Mouse (Mus musculus) MEL (cell line): ENCODE measurements at regions not wholly inside any gene's neighbourhood (a gene's known extent, or its start where the extent isn't known, plus 50 kb on each side); places are given as distances from the start of the nearest gene placed in this dataset.

Experiments
- DNase-seq: peaks from one replicate; pipeline ENCODE4 v3.0.0; 2011; ENCODE audit warnings: low read depth, low spot score
- H3K27ac ChIP-seq: 2 replicates; pipeline ENCODE4 v1.5.1; 2012; ENCODE audit warnings: low read depth, mild to moderate bottlenecking, control low read depth, low read length, moderate library complexity; ENCODE audit not compliant: control insufficient read depth
- H3K27me3 ChIP-seq, 2 experiments: fragments of 150-350 bp in 1 of 2; sonication (generic) in 1 of 2; 2 replicates each; pipeline ENCODE4 v1.6.1; 2012; ENCODE audit warnings: low read length in 2 of 2, mild to moderate bottlenecking in 2 of 2, improper control_type of control experiment in 1 of 2, moderate library complexity in 1 of 2; ENCODE audit not compliant: insufficient read depth in 2 of 2, control insufficient read depth in 1 of 2
- H3K36me3 ChIP-seq, 2 experiments: 2 replicates each; pipeline ENCODE4 v1.6.1; 2012 to 2014; ENCODE audit warnings: low read length in 2 of 2, improper control_type of control experiment in 1 of 2, inconsistent platforms in 1 of 2, mild to moderate bottlenecking in 1 of 2; ENCODE audit not compliant: insufficient read depth in 2 of 2, control insufficient read depth in 1 of 2
- H3K4me1 ChIP-seq, 2 experiments: fragments of 150-350 bp in 1 of 2; sonication (generic) in 1 of 2; 2 replicates each; pipeline ENCODE4 v1.6.1; 2012; ENCODE audit warnings: low read length in 2 of 2, improper control_type of control experiment in 1 of 2, mild to moderate bottlenecking in 1 of 2; ENCODE audit not compliant: insufficient read depth in 2 of 2, control insufficient read depth in 1 of 2
- H3K4me3 ChIP-seq, 2 experiments: fragments of 150-350 bp in 1 of 2; sonication (generic) in 1 of 2; 2 replicates each; pipeline ENCODE4 v1.5.1; 2012; ENCODE audit warnings: low read depth in 2 of 2, low read length in 2 of 2, mild to moderate bottlenecking in 2 of 2, moderate library complexity in 2 of 2, control low read depth in 1 of 2, improper control_type of control experiment in 1 of 2; ENCODE audit not compliant: control insufficient read depth in 1 of 2, insufficient read depth in 1 of 2
- H3K79me2 ChIP-seq: 2 replicates; pipeline ENCODE4 v1.6.1; 2012; ENCODE audit warnings: mild to moderate bottlenecking, low read length, moderate library complexity; ENCODE audit not compliant: control insufficient read depth, poor library complexity, insufficient read depth
- H3K9ac ChIP-seq: 2 replicates; pipeline ENCODE4 v1.6.1; 2012; ENCODE audit warnings: low read depth, mild to moderate bottlenecking, control low read depth, low read length, moderate library complexity; ENCODE audit not compliant: control insufficient read depth, poor library complexity, severe bottlenecking
- H3K9me3 ChIP-seq: fragments of 150-350 bp; sonication (generic); replicated peaks from 2 replicates; pipeline ENCODE4 v1.6.1; 2012; ENCODE audit warnings: mild to moderate bottlenecking, low read length, improper control_type of control experiment, moderate library complexity; ENCODE audit not compliant: insufficient read depth
- CHD2 ChIP-seq: IDR thresholded peaks from 2 replicates; pipeline ENCODE4 v1.6.1; 2011; ENCODE audit warnings: low read length, improper control_type of control experiment
- CTCF ChIP-seq, 3 experiments: IDR thresholded peaks in 2 of 3; conservative IDR thresholded peaks in 1 of 3; 2 replicates each; pipeline ENCODE4 v1.5.1; 2011 to 2012; ENCODE audit warnings: low read length in 3 of 3, low read depth in 2 of 3, mild to moderate bottlenecking in 2 of 3, improper control_type of control experiment in 1 of 3, inconsistent platforms in 1 of 3, mixed read lengths in 1 of 3, moderate library complexity in 1 of 3; ENCODE audit not compliant: control insufficient read depth in 1 of 3, insufficient read depth in 1 of 3, poor library complexity in 1 of 3, severe bottlenecking in 1 of 3
- E2F4 ChIP-seq: IDR thresholded peaks from 2 replicates; pipeline ENCODE4 v1.6.1; 2011; ENCODE audit warnings: low read depth, low read length, improper control_type of control experiment, borderline replicate concordance
- ELF1 ChIP-seq: IDR thresholded peaks from 2 replicates; pipeline ENCODE4 v1.6.1; 2014; ENCODE audit warnings: low read depth, mild to moderate bottlenecking, inconsistent platforms, low read length, improper control_type of control experiment, moderate library complexity
- ETS1 ChIP-seq: IDR thresholded peaks from 2 replicates; pipeline ENCODE4 v1.6.1; 2012; ENCODE audit warnings: low read depth, mild to moderate bottlenecking, inconsistent platforms, low read length, improper control_type of control experiment, moderate library complexity
- GATA1 ChIP-seq: IDR thresholded peaks from 2 replicates; pipeline ENCODE4 v1.6.1; 2011; ENCODE audit warnings: low read depth, low read length, improper control_type of control experiment
- HCFC1 ChIP-seq: IDR thresholded peaks from 2 replicates; pipeline ENCODE4 v1.6.1; 2012; ENCODE audit warnings: low read depth, mild to moderate bottlenecking, inconsistent platforms, low read length, improper control_type of control experiment, moderate library complexity
- JUND ChIP-seq: IDR thresholded peaks from 2 replicates; pipeline ENCODE4 v1.6.1; 2011; ENCODE audit warnings: low read depth, mild to moderate bottlenecking, improper control_type of control experiment, low read length
- MAFK ChIP-seq: IDR thresholded peaks from 2 replicates; pipeline ENCODE4 v1.6.1; 2011; ENCODE audit warnings: low read depth, mild to moderate bottlenecking, low read length, improper control_type of control experiment, borderline replicate concordance
- MAX ChIP-seq: IDR thresholded peaks from 2 replicates; pipeline ENCODE4 v1.6.1; 2011; ENCODE audit warnings: low read length, improper control_type of control experiment
- MAZ ChIP-seq: IDR thresholded peaks from 2 replicates; pipeline ENCODE4 v1.6.1; 2012; ENCODE audit warnings: low read depth, mild to moderate bottlenecking, inconsistent platforms, low read length, improper control_type of control experiment
- MYB ChIP-seq: IDR thresholded peaks from 2 replicates; pipeline ENCODE4 v1.6.1; 2011; ENCODE audit warnings: mild to moderate bottlenecking, low read depth, low read length, improper control_type of control experiment
- MYC ChIP-seq: IDR thresholded peaks from 2 replicates; pipeline ENCODE4 v1.6.1; 2011; ENCODE audit warnings: low read depth, mild to moderate bottlenecking, low read length, improper control_type of control experiment, moderate library complexity
- POLR2AphosphoS2 ChIP-seq: IDR thresholded peaks from 2 replicates; pipeline ENCODE4 v1.6.1; 2011; ENCODE audit warnings: low read length, improper control_type of control experiment
- RCOR1 ChIP-seq: IDR thresholded peaks from 2 replicates; pipeline ENCODE4 v1.6.1; 2012; ENCODE audit warnings: low read depth, mild to moderate bottlenecking, inconsistent platforms, low read length, improper control_type of control experiment
- SIN3A ChIP-seq: IDR thresholded peaks from 2 replicates; pipeline ENCODE4 v1.6.1; 2012; ENCODE audit warnings: low read length, improper control_type of control experiment, inconsistent platforms
- SMC3 ChIP-seq: IDR thresholded peaks from 2 replicates; pipeline ENCODE4 v1.6.1; 2011; ENCODE audit warnings: low read depth, low read length, improper control_type of control experiment
- TAL1 ChIP-seq: IDR thresholded peaks from 2 replicates; pipeline ENCODE4 v1.6.1; 2012; ENCODE audit warnings: mild to moderate bottlenecking, inconsistent platforms, low read length, moderate library complexity, mixed read lengths
- TCF12 ChIP-seq: IDR thresholded peaks from 2 replicates; pipeline ENCODE4 v1.6.1; 2014; ENCODE audit warnings: low read depth, mild to moderate bottlenecking, inconsistent platforms, low read length, improper control_type of control experiment, moderate library complexity
- UBTF ChIP-seq: IDR thresholded peaks from 2 replicates; pipeline ENCODE4 v1.6.1; 2012; ENCODE audit warnings: low read depth, mild to moderate bottlenecking, inconsistent platforms, low read length, improper control_type of control experiment, moderate library complexity, borderline replicate concordance; ENCODE audit not compliant: insufficient read depth
- USF1 ChIP-seq: IDR thresholded peaks from 2 replicates; pipeline ENCODE4 v1.6.1; 2014; ENCODE audit warnings: low read depth, mild to moderate bottlenecking, inconsistent platforms, low read length, improper control_type of control experiment, moderate library complexity
- USF2 ChIP-seq, 2 experiments: IDR thresholded peaks; 2 replicates each; pipeline ENCODE4 v1.6.1; 2011 to 2012; ENCODE audit warnings: improper control_type of control experiment in 2 of 2, low read length in 2 of 2, borderline replicate concordance in 1 of 2, inconsistent platforms in 1 of 2, low read depth in 1 of 2, mild to moderate bottlenecking in 1 of 2; ENCODE audit not compliant: insufficient read depth in 1 of 2
- ZKSCAN1 ChIP-seq: IDR thresholded peaks from 2 replicates; pipeline ENCODE4 v1.6.1; 2012; ENCODE audit warnings: low read depth, mild to moderate bottlenecking, inconsistent platforms, low read length, improper control_type of control experiment, moderate library complexity
- ZNF384 ChIP-seq: IDR thresholded peaks from 2 replicates; pipeline ENCODE4 v1.6.1; 2012; ENCODE audit warnings: low read depth, mild to moderate bottlenecking, inconsistent platforms, low read length, improper control_type of control experiment

DNA sequence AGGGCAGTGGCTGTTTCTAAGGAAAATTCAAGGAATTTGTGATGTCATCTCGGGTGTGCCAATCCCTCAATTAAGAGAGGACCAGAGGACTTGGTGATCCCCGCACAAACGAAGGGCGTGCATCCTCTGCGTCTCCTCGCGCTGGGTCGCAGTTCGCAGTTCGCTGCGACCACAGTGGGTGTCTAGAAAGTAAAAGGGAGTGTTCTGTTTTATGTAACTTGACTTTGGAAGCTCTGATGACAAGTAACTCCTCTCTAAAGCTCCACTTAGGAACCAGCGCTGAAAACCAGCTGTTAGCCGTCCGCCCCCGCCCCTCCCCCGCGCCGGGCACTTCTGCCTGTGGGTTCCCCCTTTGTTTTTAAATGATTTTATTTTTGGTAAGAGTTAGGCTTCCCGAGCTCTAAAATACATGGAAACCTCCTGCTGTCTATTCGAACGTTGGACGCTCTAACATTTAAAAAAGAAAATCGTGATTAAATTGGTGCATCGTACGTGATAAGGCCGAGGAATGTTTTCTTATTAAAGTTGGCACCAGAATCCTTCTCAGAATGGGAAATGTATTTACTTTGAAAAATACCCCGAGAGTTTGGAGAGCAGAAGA, 59.9 kb upstream of the Rap1b start:
- H3K9me3 ChIP-seq: no peaks in the 10 kb centered on the region
- H3K4me3 ChIP-seq: no peak overlapping the region
- no peak overlapping the region for H3K27ac ChIP-seq
- TF ChIP-seq UBTF: no peak
- no peak for TF ChIP-seq ZKSCAN1
- no peak for TF ChIP-seq E2F4
- TF ChIP-seq MAZ: no peak
- TF ChIP-seq TCF12: no peak
- TF ChIP-seq SIN3A: no peak
- no peak for TF ChIP-seq JUND
- TF ChIP-seq CTCF (IDR thresholded peaks at IDR 0.05 in 2 of 3, conservative IDR thresholded peaks at IDR 0.05 in 1 of 3; ENCODE audit: control insufficient read depth in 1 of 3, insufficient read depth in 1 of 3, low read depth in 2 of 3, low read length in 3 of 3, poor library complexity in 1 of 3, severe bottlenecking in 1 of 3): no peak
- no peak for TF ChIP-seq USF1
- H3K27me3 ChIP-seq: no peaks in the 10 kb centered on the region
- no peaks in the 10 kb centered on the region for H3K79me2 ChIP-seq
- peaks cover 6 to 16% of the 10 kb centered on the region in 2 experiments for H3K4me1 ChIP-seq
- no peak overlapping the region for H3K9ac ChIP-seq
- H3K36me3 ChIP-seq: peaks cover 0 to 14% of the 10 kb centered on the region in 2 experiments; a peak in 2 of 4 replicates
- DNase-seq: no peak

DNA sequence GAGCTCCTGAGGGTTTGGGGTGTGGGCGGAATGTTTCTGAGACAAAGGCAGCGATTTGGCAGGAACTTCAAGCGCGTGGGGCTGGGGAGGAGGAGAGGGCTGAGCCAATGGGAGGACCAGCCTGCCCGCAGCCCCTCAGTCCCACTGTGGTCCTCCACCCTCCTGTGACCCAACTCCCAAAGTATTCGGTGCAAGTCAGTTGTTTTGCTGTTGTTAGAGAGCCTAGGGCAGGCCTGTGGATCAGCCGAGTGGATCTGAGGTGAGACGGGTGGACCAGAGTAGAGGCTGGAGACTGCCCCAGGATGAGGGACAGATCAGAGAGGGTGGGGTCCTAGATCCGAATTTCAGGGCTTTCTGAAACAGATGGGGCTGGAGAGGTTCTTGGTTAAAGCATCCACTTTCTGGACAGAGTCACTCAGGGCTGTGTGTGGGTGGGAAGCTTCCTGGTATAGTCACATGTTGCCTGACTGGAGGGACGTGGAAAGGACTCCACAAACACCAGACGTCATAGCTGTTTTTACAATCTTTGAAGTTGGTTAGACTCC, 60.5 kb upstream of the Rap1b start:
- Histone ChIP-seq H3K79me2 (no peaks in the 10 kb centered on the region), H3K9ac (no peak overlapping the region), H3K4me3 (no peak overlapping the region), H3K27ac (no peak overlapping the region), H3K36me3 (peaks cover 0 to 14% of the 10 kb centered on the region in 2 experiments; a peak in 2 of 4 replicates), H3K27me3 (no peaks in the 10 kb centered on the region), H3K9me3 (no peaks in the 10 kb centered on the region), H3K4me1 (peaks cover 6 to 16% of the 10 kb centered on the region in 2 experiments)
- TF ChIP-seq JUND: no peak
- TF ChIP-seq SMC3: no peak
- no peak for TF ChIP-seq ZNF384
- no peak for TF ChIP-seq HCFC1
- no peak for TF ChIP-seq MAX
- TF ChIP-seq MAZ: no peak
- TF ChIP-seq CHD2: no peak
- no peak for TF ChIP-seq MYC
- no peak for TF ChIP-seq ETS1
- TF ChIP-seq TAL1: no peak
- TF ChIP-seq RCOR1: no peak
- no peak for TF ChIP-seq ZKSCAN1
- no peak for TF ChIP-seq MAFK
- TF ChIP-seq E2F4: no peak
- TF ChIP-seq POLR2AphosphoS2: no peak
- no peak for TF ChIP-seq SIN3A
- TF ChIP-seq USF2 (IDR thresholded peaks at IDR 0.05; ENCODE audit: borderline replicate concordance in 1 of 2, insufficient read depth in 1 of 2, low read depth in 1 of 2, low read length in 2 of 2): no peak
- TF ChIP-seq GATA1: no peak
- TF ChIP-seq MYB: no peak
- TF ChIP-seq ELF1: no peak
- DNase-seq: no peak
